Mouse (Mus musculus): Measurements from ENCODE around the gene Hist1h3b. TPM values are rescaled to one million over a fixed set of nuclear protein-coding genes. Genes with fewer than 3 reads are reported as not detected.
"Not testable (repeated sequence)": the region's sequence is repeated elsewhere in the genome, so short reads cannot be mapped to it uniquely, and the experiment has no call there.

Gene Hist1h3b
- polyA plus RNA-seq (2012; rRNA removed) = 4.2 and 4.7 TPM in 2 replicates

- Histone ChIP-seq H3K27ac (ENCODE audit: control insufficient read depth, insufficient read depth, low read depth, low read length) (peak within 1 kb of the TSS; percentile 78), H3K4me3 (ENCODE audit: control insufficient read depth, low read depth, low read length) (peak within 1 kb of the TSS; percentile 60)
- H3K4me1 ChIP-seq (ENCODE audit: control insufficient read depth, insufficient read depth, low read length); H3K27me3 ChIP-seq (ENCODE audit: control insufficient read depth, insufficient read depth, low read length); H3K36me3 ChIP-seq (ENCODE audit: control insufficient read depth, insufficient read depth, low read length): not testable (repeated sequence)
Measured at GRCm38 (mm10) chr13:23752067-23752741, at the start of gene Hist1h3b. Gene Hist1h3b, plus strand, starts transcription at chr13:23752267.

GRCm38 (mm10) chr13:23702801-23703200 is 49.3 kb upstream of the Hist1h3b start:
- not testable (repeated sequence) for H3K4me1 ChIP-seq (ENCODE audit: control insufficient read depth, insufficient read depth, low read length); H3K27me3 ChIP-seq (ENCODE audit: control insufficient read depth, insufficient read depth, low read length); H3K27ac ChIP-seq (ENCODE audit: control insufficient read depth, insufficient read depth, low read depth, low read length); H3K36me3 ChIP-seq (ENCODE audit: control insufficient read depth, insufficient read depth, low read length); H3K4me3 ChIP-seq (ENCODE audit: control insufficient read depth, low read depth, low read length)

- H3K36me3 ChIP-seq (ENCODE audit: control insufficient read depth, insufficient read depth, low read length) = no peaks in the 10 kb centered on the region
- peaks cover 6% of the 10 kb centered on the region for H3K4me1 ChIP-seq (ENCODE audit: control insufficient read depth, insufficient read depth, low read length)
- TF ChIP-seq POLR2A (IDR thresholded peaks at IDR 0.05; ENCODE audit: control insufficient read depth, low read depth, low read length) = no peak
- TF ChIP-seq CTCF (IDR thresholded peaks at IDR 0.05; ENCODE audit: control insufficient read depth, insufficient read depth, insufficient replicate concordance, low read depth, low read length) = no peak
- H3K27me3 ChIP-seq (ENCODE audit: control insufficient read depth, insufficient read depth, low read length) = no peaks in the 10 kb centered on the region
- H3K4me3 ChIP-seq (ENCODE audit: control insufficient read depth, low read depth, low read length) = no peak overlapping the region
- no peak overlapping the region for H3K27ac ChIP-seq (ENCODE audit: control insufficient read depth, insufficient read depth, low read depth, low read length)
Measured at GRCm38 (mm10) chr13:23705751-23706356, 46.2 kb upstream of the Hist1h3b start.

- no peaks in the 10 kb centered on the region for H3K27me3 ChIP-seq (ENCODE audit: control insufficient read depth, insufficient read depth, low read length)
- no peak for TF ChIP-seq CTCF (IDR thresholded peaks at IDR 0.05; ENCODE audit: control insufficient read depth, insufficient read depth, insufficient replicate concordance, low read depth, low read length)
- TF ChIP-seq POLR2A (IDR thresholded peaks at IDR 0.05; ENCODE audit: control insufficient read depth, low read depth, low read length) = no peak
- H3K27ac ChIP-seq (ENCODE audit: control insufficient read depth, insufficient read depth, low read depth, low read length) = no peak overlapping the region
- H3K4me1 ChIP-seq (ENCODE audit: control insufficient read depth, insufficient read depth, low read length) = peaks cover 6% of the 10 kb centered on the region
- H3K4me3 ChIP-seq (ENCODE audit: control insufficient read depth, low read depth, low read length) = no peak overlapping the region
- no peaks in the 10 kb centered on the region for H3K36me3 ChIP-seq (ENCODE audit: control insufficient read depth, insufficient read depth, low read length)
Measured at GRCm38 (mm10) chr13:23706771-23707170, 45.3 kb upstream of the Hist1h3b start.

- Histone ChIP-seq H3K27ac (ENCODE audit: control insufficient read depth, insufficient read depth, low read depth, low read length) (no peak overlapping the region), H3K4me1 (ENCODE audit: control insufficient read depth, insufficient read depth, low read length) (peaks cover 6% of the 10 kb centered on the region), H3K36me3 (ENCODE audit: control insufficient read depth, insufficient read depth, low read length) (no peaks in the 10 kb centered on the region), H3K4me3 (ENCODE audit: control insufficient read depth, low read depth, low read length) (no peak overlapping the region), H3K27me3 (ENCODE audit: control insufficient read depth, insufficient read depth, low read length) (no peaks in the 10 kb centered on the region)
- TF ChIP-seq CTCF (IDR thresholded peaks at IDR 0.05; ENCODE audit: control insufficient read depth, insufficient read depth, insufficient replicate concordance, low read depth, low read length) (no peak), POLR2A (IDR thresholded peaks at IDR 0.05; ENCODE audit: control insufficient read depth, low read depth, low read length) (no peak)
Measured at GRCm38 (mm10) chr13:23708041-23708440, 44.0 kb upstream of the Hist1h3b start.

- no peak for TF ChIP-seq CTCF (IDR thresholded peaks at IDR 0.05; ENCODE audit: control insufficient read depth, insufficient read depth, insufficient replicate concordance, low read depth, low read length)
- TF ChIP-seq POLR2A (IDR thresholded peaks at IDR 0.05; ENCODE audit: control insufficient read depth, low read depth, low read length) = no peak
- Histone ChIP-seq H3K4me1 (ENCODE audit: control insufficient read depth, insufficient read depth, low read length) (peaks cover 6% of the 10 kb centered on the region), H3K4me3 (ENCODE audit: control insufficient read depth, low read depth, low read length) (no peak overlapping the region), H3K36me3 (ENCODE audit: control insufficient read depth, insufficient read depth, low read length) (no peaks in the 10 kb centered on the region), H3K27me3 (ENCODE audit: control insufficient read depth, insufficient read depth, low read length) (no peaks in the 10 kb centered on the region), H3K27ac (ENCODE audit: control insufficient read depth, insufficient read depth, low read depth, low read length) (no peak overlapping the region)
Measured at GRCm38 (mm10) chr13:23708654-23709053, 43.4 kb upstream of the Hist1h3b start.

- Histone ChIP-seq H3K27ac (ENCODE audit: control insufficient read depth, insufficient read depth, low read depth, low read length) (peak overlapping the region; percentile 50), H3K36me3 (ENCODE audit: control insufficient read depth, insufficient read depth, low read length) (no peaks in the 10 kb centered on the region), H3K4me3 (ENCODE audit: control insufficient read depth, low read depth, low read length) (peak overlapping the region; percentile 79), H3K27me3 (ENCODE audit: control insufficient read depth, insufficient read depth, low read length) (no peaks in the 10 kb centered on the region), H3K4me1 (ENCODE audit: control insufficient read depth, insufficient read depth, low read length) (peaks cover 6% of the 10 kb centered on the region)
- TF ChIP-seq CTCF (IDR thresholded peaks at IDR 0.05; ENCODE audit: control insufficient read depth, insufficient read depth, insufficient replicate concordance, low read depth, low read length) (no peak), POLR2A (IDR thresholded peaks at IDR 0.05; ENCODE audit: control insufficient read depth, low read depth, low read length) (no peak)
Measured at GRCm38 (mm10) chr13:23709714-23710373, 42.2 kb upstream of the Hist1h3b start.

Measured in testis, adult 2 months (tissue).